8 mouse cellular contexts compared by ENCODE assay signal in the genomic region with DNA sequence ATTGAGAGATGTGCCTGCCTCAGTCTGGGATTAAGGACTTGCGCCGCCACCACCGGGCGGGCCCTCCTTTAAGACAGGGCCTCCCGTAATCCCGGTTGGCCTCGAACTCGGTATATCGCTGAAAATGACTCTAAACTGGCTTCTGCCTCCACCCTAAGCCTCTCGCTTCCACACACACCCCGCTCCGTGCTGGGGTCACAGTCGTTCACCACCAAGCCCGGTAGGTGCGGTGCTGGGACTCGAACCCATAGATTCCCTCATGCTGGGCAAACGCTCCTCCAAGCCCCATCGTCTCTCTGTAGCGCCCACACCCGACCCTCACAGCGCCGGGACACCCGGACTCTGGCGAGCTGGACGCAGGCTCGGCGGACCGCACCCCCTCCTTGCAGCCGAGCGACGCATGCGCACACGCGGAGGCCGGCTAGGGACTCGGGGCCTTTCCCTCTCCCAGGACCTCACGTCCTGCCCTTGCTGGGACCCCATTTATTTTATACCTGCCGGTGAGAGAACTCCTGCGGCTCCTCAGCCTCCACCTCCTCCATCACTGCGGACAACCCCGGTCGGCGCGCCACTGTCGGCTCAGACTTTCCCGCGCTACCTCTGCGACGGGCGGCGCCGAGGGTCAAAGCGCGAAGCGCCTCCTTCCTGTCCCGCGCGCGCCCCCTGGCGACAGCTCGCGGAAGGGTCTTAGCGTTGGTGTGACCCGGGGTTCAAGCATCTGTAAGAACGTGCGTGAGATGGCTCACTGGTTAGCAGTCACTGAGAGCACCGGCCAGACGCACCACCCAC. TPM values are rescaled to one million over a fixed set of nuclear protein-coding genes. Genes with fewer than 3 reads are reported as not detected.
DNase-seq lines count a peak whose midpoint lies in the region; ATAC-seq and TF ChIP-seq lines count a peak whose summit lies in the region.

Cenps (minus strand) TSS at position 648 of the 789 bp plus-strand sequence.

- peak; percentile 93 to 95 for DNase-seq in B cell, adult 2 months
- peak; percentile 92 for DNase-seq in brain, adult 2 months (ENCODE audit: low read depth, low spot score)
- peak; percentile 94 for DNase-seq in kidney, postnatal 0 days (ENCODE audit: low spot score)
- peak; percentile 97 for DNase-seq in liver, embryonic 11.5 days (ENCODE audit: low spot score)
- DNase-seq in naive thymus-derived CD4-positive, alpha-beta T cell, adult 2 months (ENCODE audit: low read depth): peak; percentile 92

- peak; percentile 98 for TF ChIP-seq CTCF in kidney, postnatal 0 days (IDR thresholded peaks at IDR 0.05; ENCODE audit: low read depth)

- H3K27ac ChIP-seq in heart, embryonic 12.5 days (ENCODE audit: poor library complexity, severe bottlenecking): peak within 1 kb of the TSS; percentile 91
- peak within 1 kb of the TSS; percentile 77 for H3K27ac ChIP-seq in kidney, postnatal 0 days
- peak within 1 kb of the TSS; percentile 81 for H3K27ac ChIP-seq in liver, embryonic 11.5 days (ENCODE audit: low read depth, low read length)
- H3K27ac ChIP-seq in stomach, embryonic 14.5 days (ENCODE audit: low read length): peak within 1 kb of the TSS; percentile 71; the same call in 1 of the 2 replicates

- no peaks in the 10 kb centered on the region for H3K27me3 ChIP-seq in heart, embryonic 12.5 days (replicated peaks)
- H3K27me3 ChIP-seq in kidney, postnatal 0 days (ENCODE audit: insufficient read depth, low read length): no peaks in the 10 kb centered on the region
- H3K27me3 ChIP-seq in liver, embryonic 11.5 days (replicated peaks; ENCODE audit: control insufficient read depth, insufficient read depth, low read length): no peaks in the 10 kb centered on the region
- H3K27me3 ChIP-seq in stomach, embryonic 14.5 days (ENCODE audit: control insufficient read depth, insufficient read depth, low read length): no peaks in the 10 kb centered on the region

- ATAC-seq in erythroblast, adult 5-6 weeks (replicated peaks; ENCODE audit: low FRiP score, poor library complexity, severe bottlenecking): peak; percentile 97
- peak; percentile 92 for ATAC-seq in heart, embryonic 12.5 days (ENCODE audit: insufficient number of reproducible peaks, low FRiP score)
- peak; percentile 91 for ATAC-seq in kidney, postnatal 0 days (replicated peaks; ENCODE audit: low FRiP score, low read depth)
- ATAC-seq in liver, embryonic 11.5 days (replicated peaks; ENCODE audit: low FRiP score): peak; percentile 87
- ATAC-seq in stomach, embryonic 14.5 days (ENCODE audit: insufficient number of reproducible peaks, insufficient read depth, low FRiP score, low read depth): peak; percentile 92

- H3K4me1 ChIP-seq in heart, embryonic 12.5 days (replicated peaks): peaks cover 9% of the 10 kb centered on the region; the same call in 1 of the 2 replicates
- H3K4me1 ChIP-seq in kidney, postnatal 0 days (replicated peaks; ENCODE audit: insufficient read depth, low read length): no peaks in the 10 kb centered on the region
- peaks cover 11% of the 10 kb centered on the region for H3K4me1 ChIP-seq in liver, embryonic 11.5 days (replicated peaks; ENCODE audit: control insufficient read depth, insufficient read depth, low read length)
- H3K4me1 ChIP-seq in stomach, embryonic 14.5 days (ENCODE audit: control insufficient read depth, insufficient read depth, low read length): 0 out of 2 replicates have a peak, but pooled peaks cover 3% of the 10 kb centered on the region

- peaks cover 3% of the 10 kb centered on the region for H3K36me3 ChIP-seq in heart, embryonic 12.5 days
- H3K36me3 ChIP-seq in kidney, postnatal 0 days (ENCODE audit: insufficient read depth, low read length): no peaks in the 10 kb centered on the region
- no peaks in the 10 kb centered on the region for H3K36me3 ChIP-seq in liver, embryonic 11.5 days (ENCODE audit: control insufficient read depth, insufficient read depth, low read length)
- H3K36me3 ChIP-seq in stomach, embryonic 14.5 days (ENCODE audit: control insufficient read depth, insufficient read depth, low read length): no peaks in the 10 kb centered on the region

- H3K4me3 ChIP-seq in heart, embryonic 12.5 days: peak within 1 kb of the TSS; percentile 76
- peak within 1 kb of the TSS; percentile 57 for H3K4me3 ChIP-seq in kidney, postnatal 0 days (replicated peaks; ENCODE audit: low read depth, low read length)
- H3K4me3 ChIP-seq in liver, embryonic 11.5 days (ENCODE audit: low read depth, low read length): peak within 1 kb of the TSS; percentile 55
- peak within 1 kb of the TSS; percentile 52 for H3K4me3 ChIP-seq in stomach, embryonic 14.5 days (ENCODE audit: low read depth, low read length)

- H3K4me2 ChIP-seq in heart, embryonic 12.5 days: peak within 1 kb of the TSS; percentile 89
- H3K4me2 ChIP-seq in kidney, postnatal 0 days (ENCODE audit: low read length): peak within 1 kb of the TSS; percentile 66
- peak within 1 kb of the TSS; percentile 73 for H3K4me2 ChIP-seq in liver, embryonic 11.5 days
- H3K4me2 ChIP-seq in stomach, embryonic 14.5 days (replicated peaks; ENCODE audit: low read depth, low read length): peak within 1 kb of the TSS; percentile 53

- 1% methylated on average over 68 of the region's 68 CpGs for WGBS in heart, embryonic 12.5 days
- WGBS in kidney, postnatal 0 days: 2% methylated on average over 68 of the region's 68 CpGs
- under 1% methylated on average over 68 of the region's 68 CpGs for WGBS in liver, embryonic 11.5 days
- WGBS in stomach, embryonic 14.5 days: 1% methylated on average over 68 of the region's 68 CpGs

- no peaks in the 10 kb centered on the region for H3K9me3 ChIP-seq in heart, embryonic 12.5 days (replicated peaks)
- H3K9me3 ChIP-seq in kidney, postnatal 0 days (replicated peaks; ENCODE audit: low read length): no peaks in the 10 kb centered on the region
- no peaks in the 10 kb centered on the region for H3K9me3 ChIP-seq in liver, embryonic 11.5 days (ENCODE audit: control insufficient read depth, low read length)
- H3K9me3 ChIP-seq in stomach, embryonic 14.5 days (ENCODE audit: control insufficient read depth, low read depth, low read length): no peaks in the 10 kb centered on the region

- H3K9ac ChIP-seq in heart, embryonic 12.5 days: peak within 1 kb of the TSS; percentile 83
- H3K9ac ChIP-seq in kidney, postnatal 0 days (ENCODE audit: low read depth, low read length): peak within 1 kb of the TSS; percentile 70
- H3K9ac ChIP-seq in liver, embryonic 11.5 days (ENCODE audit: low read depth, low read length): peak within 1 kb of the TSS; percentile 75
- H3K9ac ChIP-seq in stomach, embryonic 14.5 days (replicated peaks; ENCODE audit: low read depth, low read length): peak within 1 kb of the TSS; percentile 57

RNA-seq across cellular contexts. Expression of gene Cenps, which starts in this region (rescaled TPM):
- total RNA-seq in erythroblast, adult 5-6 weeks (2015; ENCODE audit: low replicate concordance): 2.7 and 3.3 TPM in 2 replicates
- 4.7 and 7.1 TPM in 2 replicates for total RNA-seq in erythroblast, adult 5-6 weeks (2017; ENCODE audit: low replicate concordance)
- polyA plus RNA-seq in heart, embryonic 12.5 days (2016; fragmentation: Nextera tagmentation; extraction: Ambion mirVana): 26.9 and 27.9 TPM in 2 replicates
- 25.3 and 28.3 TPM in 2 replicates for polyA plus RNA-seq in kidney, postnatal 0 days (2015; fragmentation: Nextera tagmentation; extraction: Ambion mirVana)
- 37.0 and 37.1 TPM in 2 replicates for polyA plus RNA-seq in liver, embryonic 11.5 days (2014; fragmentation: Nextera tagmentation; extraction: Ambion mirVana)
- 35.1 and 35.4 TPM in 2 replicates for polyA plus RNA-seq in stomach, embryonic 14.5 days (2014; fragmentation: Nextera tagmentation; extraction: Ambion mirVana)

Comparison
In these comparisons a context has a peak if more than half of its experiments do, and no peak if none do; other contexts are left out.
1. Peak in every context shown above with its lines: DNase-seq, ATAC-seq, H3K4me3 ChIP-seq and H3K27ac ChIP-seq.